Mouse (Mus musculus) intestine, embryonic 14.5 days (tissue): ENCODE data around the gene Pip4k2c. TPM values are rescaled to one million over a fixed set of nuclear protein-coding genes. Genes with fewer than 3 reads are reported as not detected.

Experiments used
- ATAC-seq: fragments of 200-750 bp; cut with Nextera tagmentation; replicated peaks from 2 replicates; pipeline ENCODE4 v1.8.0; 2017; ENCODE audit warnings: low read depth, moderate number of reproducible peaks, moderate TSS enrichment, moderate library complexity; ENCODE audit not compliant: low FRiP score, low TSS enrichment
- DNase-seq: peaks from one replicate; pipeline ENCODE4 v3.0.0-alpha.2; 2018; ENCODE audit warnings: low spot score
- H3K27ac ChIP-seq: fragments of 300-500 bp; sonication (generic); 2 replicates; pipeline ENCODE4 v1.5.1; 2014; ENCODE audit warnings: low read depth, mild to moderate bottlenecking, control low read depth
- H3K27me3 ChIP-seq: fragments of 300-500 bp; sonication (generic); replicated peaks from 2 replicates; pipeline ENCODE4 v1.6.1; 2014; ENCODE audit warnings: low read length, control low read depth; ENCODE audit not compliant: control insufficient read depth, insufficient read depth
- H3K36me3 ChIP-seq: fragments of 300-500 bp; sonication (generic); 2 replicates; pipeline ENCODE4 v1.6.1; 2014; ENCODE audit warnings: low read length, control low read depth; ENCODE audit not compliant: control insufficient read depth, insufficient read depth
- H3K4me1 ChIP-seq: fragments of 300-500 bp; sonication (generic); replicated peaks from 2 replicates; pipeline ENCODE4 v1.6.1; 2014; ENCODE audit warnings: low read length, control low read depth, mixed read lengths; ENCODE audit not compliant: control insufficient read depth, insufficient read depth
- H3K4me2 ChIP-seq: fragments of 300-500 bp; sonication (generic); 2 replicates; pipeline ENCODE4 v1.6.1; 2014; ENCODE audit warnings: low read length
- H3K4me3 ChIP-seq: fragments of 300-500 bp; sonication (generic); 2 replicates; pipeline ENCODE4 v1.5.1; 2014; ENCODE audit warnings: low read depth, low read length, control low read depth, mixed read lengths
- H3K9ac ChIP-seq: fragments of 300-500 bp; sonication (generic); 2 replicates; pipeline ENCODE4 v1.6.1; 2014; ENCODE audit warnings: mild to moderate bottlenecking, low read length
- H3K9me3 ChIP-seq: fragments of 300-500 bp; sonication (generic); 2 replicates; pipeline ENCODE4 v1.6.1; 2016; ENCODE audit warnings: low read length, control low read depth; ENCODE audit not compliant: control insufficient read depth
- WGBS: fragments of 180-500 bp; shearing (Covaris S2); extraction: QIAGEN DNeasy Blood & Tissue Kit; methylation state at CpG from one replicate; pipeline ENCODE4 v1.1.7; 2014; 5-methylcytosine and 5-hydroxymethylcytosine counted together
- polyA plus RNA-seq: library from polyadenylated mRNA; unstranded; fragments of >200 nt; fragmentation: Nextera tagmentation; extraction: Ambion mirVana; gene quantifications from 2 replicates; pipeline ENCODE4 v1.2.1, GENCODE M21; 2014

Gene Pip4k2c
- polyA plus RNA-seq, 1 experiment from 2014 or later: 25.9 TPM

- H3K4me3 ChIP-seq: no peak overlapping the region
- H3K27ac ChIP-seq: no peak overlapping the region
- no peak for DNase-seq
- no peaks in the 10 kb centered on the region for H3K4me1 ChIP-seq
- no peak overlapping the region for H3K9ac ChIP-seq
- H3K27me3 ChIP-seq: no peaks in the 10 kb centered on the region
- WGBS: 81% methylated on average over 14 of the region's 14 CpGs
- no peaks in the 10 kb centered on the region for H3K9me3 ChIP-seq
- H3K36me3 ChIP-seq: no peaks in the 10 kb centered on the region
- H3K4me2 ChIP-seq: no peak overlapping the region
- no peak for ATAC-seq
Observed at GRCm38 (mm10) chr10:127231741-127232140, 20.4 kb upstream of the Pip4k2c start.

- Histone ChIP-seq H3K4me2 (no peak overlapping the region), H3K36me3 (no peaks in the 10 kb centered on the region), H3K27ac (no peak overlapping the region), H3K9ac (no peak overlapping the region), H3K4me1 (0 out of 2 replicates have a peak, but pooled peaks cover under 1% of the 10 kb centered on the region), H3K4me3 (no peak overlapping the region), H3K9me3 (no peaks in the 10 kb centered on the region), H3K27me3 (no peaks in the 10 kb centered on the region)
- DNase-seq (no peak), ATAC-seq (no peak)
- WGBS: 83% methylated on average over 12 of the region's 12 CpGs
Observed at GRCm38 (mm10) chr10:127230693-127231092, 19.3 kb upstream of the Pip4k2c start.

GRCm38 (mm10) chr10:127228897-127229296 lies 17.5 kb upstream of the Pip4k2c start:
- no peaks in the 10 kb centered on the region for H3K9me3 ChIP-seq
- H3K4me3 ChIP-seq: no peak overlapping the region
- WGBS: 22% methylated on average over 4 of the region's 4 CpGs
- H3K27me3 ChIP-seq: no peaks in the 10 kb centered on the region
- H3K4me1 ChIP-seq: 0 out of 2 replicates have a peak, but pooled peaks cover 3% of the 10 kb centered on the region
- no peak overlapping the region for H3K4me2 ChIP-seq
- no peak overlapping the region for H3K27ac ChIP-seq
- ATAC-seq (peak; percentile 78; the same call in 1 of the 2 replicates), DNase-seq (peak; percentile 63)
- H3K36me3 ChIP-seq: no peaks in the 10 kb centered on the region
- no peak overlapping the region for H3K9ac ChIP-seq

GRCm38 (mm10) chr10:127227163-127227562 lies 15.8 kb upstream of the Pip4k2c start:
- DNase-seq (no peak), ATAC-seq (no peak)
- Histone ChIP-seq H3K4me3 (no peak overlapping the region), H3K27me3 (no peaks in the 10 kb centered on the region), H3K27ac (no peak overlapping the region), H3K36me3 (no peaks in the 10 kb centered on the region), H3K4me2 (no peak overlapping the region), H3K9ac (no peak overlapping the region), H3K9me3 (no peaks in the 10 kb centered on the region), H3K4me1 (0 out of 2 replicates have a peak, but pooled peaks cover 3% of the 10 kb centered on the region)
- 81% methylated on average over 8 of the region's 8 CpGs for WGBS

- ATAC-seq: 0 out of 2 replicates have a peak, but pooled peaks have one; percentile 19
- no peak for DNase-seq
- H3K4me2 ChIP-seq: no peak overlapping the region
- no peak overlapping the region for H3K27ac ChIP-seq
- H3K9me3 ChIP-seq: no peaks in the 10 kb centered on the region
- H3K9ac ChIP-seq: no peak overlapping the region
- no peak overlapping the region for H3K4me3 ChIP-seq
- H3K27me3 ChIP-seq: no peaks in the 10 kb centered on the region
- H3K36me3 ChIP-seq: no peaks in the 10 kb centered on the region
- H3K4me1 ChIP-seq: 0 out of 2 replicates have a peak, but pooled peaks cover 3% of the 10 kb centered on the region
- WGBS: 69% methylated on average over 8 of the region's 8 CpGs
Observed at GRCm38 (mm10) chr10:127226318-127226895, 15.0 kb upstream of the Pip4k2c start.

GRCm38 (mm10) chr10:127225732-127226131 lies 14.3 kb upstream of the Pip4k2c start:
- no peaks in the 10 kb centered on the region for H3K27me3 ChIP-seq
- no peak for ATAC-seq
- H3K36me3 ChIP-seq: no peaks in the 10 kb centered on the region
- 0 out of 2 replicates have a peak overlapping the region, but pooled peaks have one; percentile 13 for H3K9ac ChIP-seq
- no peak overlapping the region for H3K4me3 ChIP-seq
- H3K4me2 ChIP-seq: no peak overlapping the region
- no peak overlapping the region for H3K27ac ChIP-seq
- H3K9me3 ChIP-seq: no peaks in the 10 kb centered on the region
- 14% methylated on average over 10 of the region's 10 CpGs for WGBS
- H3K4me1 ChIP-seq: 0 out of 2 replicates have a peak, but pooled peaks cover 3% of the 10 kb centered on the region
- no peak for DNase-seq

GRCm38 (mm10) chr10:127225213-127225612 lies 13.8 kb upstream of the Pip4k2c start:
- H3K4me3 ChIP-seq: no peak overlapping the region
- H3K36me3 ChIP-seq: no peaks in the 10 kb centered on the region
- no peak overlapping the region for H3K27ac ChIP-seq
- no peak for DNase-seq
- H3K4me2 ChIP-seq: no peak overlapping the region
- no peak for ATAC-seq
- H3K9ac ChIP-seq: no peak overlapping the region
- no peaks in the 10 kb centered on the region for H3K27me3 ChIP-seq
- H3K4me1 ChIP-seq: 0 out of 2 replicates have a peak, but pooled peaks cover 3% of the 10 kb centered on the region
- no peaks in the 10 kb centered on the region for H3K9me3 ChIP-seq
- WGBS: 43% methylated on average over 6 of the region's 6 CpGs

GRCm38 (mm10) chr10:127218339-127218738 lies 7.0 kb upstream of the Pip4k2c start:
- Histone ChIP-seq H3K4me1 (no peaks in the 10 kb centered on the region), H3K36me3 (no peaks in the 10 kb centered on the region), H3K9ac (no peak overlapping the region), H3K9me3 (no peaks in the 10 kb centered on the region), H3K27ac (no peak overlapping the region), H3K27me3 (no peaks in the 10 kb centered on the region), H3K4me3 (no peak overlapping the region), H3K4me2 (no peak overlapping the region)
- 91% methylated on average over 2 of the region's 2 CpGs for WGBS
- DNase-seq: no peak
- ATAC-seq: no peak

- DNase-seq: no peak
- no peaks in the 10 kb centered on the region for H3K36me3 ChIP-seq
Observed at GRCm38 (mm10) chr10:127217177-127217576, 5.8 kb upstream of the Pip4k2c start.

More at GRCm38 (mm10) chr10:127217177-127217576, 5.8 kb upstream of the Pip4k2c start:
- no peaks in the 10 kb centered on the region for H3K27me3 ChIP-seq
- H3K9ac ChIP-seq: no peak overlapping the region
- H3K4me1 ChIP-seq: no peaks in the 10 kb centered on the region
- H3K4me3 ChIP-seq: no peak overlapping the region
- H3K4me2 ChIP-seq: no peak overlapping the region
- H3K9me3 ChIP-seq: no peaks in the 10 kb centered on the region
- no peak for ATAC-seq
- no peak overlapping the region for H3K27ac ChIP-seq
